Mouse (Mus musculus): ENCODE results near the gene Sema3a.

- TF ChIP-seq CTCF (IDR thresholded peaks at IDR 0.05; ENCODE audit: borderline replicate concordance, insufficient read depth, low read length) (no peak), POLR2A (IDR thresholded peaks at IDR 0.05; ENCODE audit: low read depth, low read length) (no peak)
These were observed 19.7 kb downstream of the Sema3a start for GRCm38 (mm10) chr5:13144733-13145457.
